Mouse (Mus musculus) ovary, postnatal 14 days (tissue): ENCODE measurements around the gene Hypk.
A peak's percentile ranks its signal among the peaks of the same experiment; 100 is the strongest.

Source experiments
- DNase-seq: peaks from one replicate; pipeline ENCODE4 v3.0.0; 2022; ENCODE audit warnings: low spot score

Gene Hypk

DNA sequence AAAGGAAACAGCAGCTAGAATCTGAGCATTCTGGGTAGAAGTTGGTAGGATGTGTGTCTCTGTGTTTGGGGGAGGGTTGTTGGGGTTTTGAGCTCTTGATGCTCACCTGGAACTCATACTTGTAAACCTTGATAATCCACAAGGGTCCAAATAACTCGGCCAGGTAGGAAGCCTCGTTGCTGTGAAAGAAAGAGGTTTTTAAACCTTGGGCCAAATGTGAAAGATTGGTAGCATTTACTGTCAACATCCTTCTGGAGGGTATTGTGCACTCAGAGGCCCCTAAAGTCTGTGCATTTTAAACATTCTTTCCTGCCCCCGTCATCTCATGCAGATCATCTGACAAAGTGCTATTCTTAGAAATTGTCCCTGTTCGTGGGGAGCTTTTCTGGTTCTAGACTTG, at the start of gene Hypk:
Gene Hypk, plus strand, starts transcription at position 301 of the 400 bp plus-strand sequence.
- DNase-seq, result no peak

DNA sequence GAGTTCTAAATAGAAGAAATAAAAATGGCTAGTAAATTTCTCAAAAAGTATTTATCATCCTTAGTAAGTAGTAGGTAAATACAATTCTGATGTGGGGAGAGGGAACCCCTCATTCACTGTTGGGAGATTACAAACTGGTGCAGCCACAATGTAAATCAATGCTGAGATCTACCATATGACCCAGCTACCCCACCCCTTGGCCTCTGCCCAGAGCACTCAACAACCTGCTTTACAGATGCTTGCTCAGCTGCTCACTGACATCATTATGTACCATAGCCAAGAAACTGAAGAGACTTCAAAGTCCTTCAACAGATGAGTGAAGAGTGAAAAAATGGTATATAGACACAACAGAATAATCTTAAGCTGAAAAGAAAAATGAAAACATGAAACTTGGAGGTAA, 49.8 kb upstream of the Hypk start:
- no peak for DNase-seq

DNA sequence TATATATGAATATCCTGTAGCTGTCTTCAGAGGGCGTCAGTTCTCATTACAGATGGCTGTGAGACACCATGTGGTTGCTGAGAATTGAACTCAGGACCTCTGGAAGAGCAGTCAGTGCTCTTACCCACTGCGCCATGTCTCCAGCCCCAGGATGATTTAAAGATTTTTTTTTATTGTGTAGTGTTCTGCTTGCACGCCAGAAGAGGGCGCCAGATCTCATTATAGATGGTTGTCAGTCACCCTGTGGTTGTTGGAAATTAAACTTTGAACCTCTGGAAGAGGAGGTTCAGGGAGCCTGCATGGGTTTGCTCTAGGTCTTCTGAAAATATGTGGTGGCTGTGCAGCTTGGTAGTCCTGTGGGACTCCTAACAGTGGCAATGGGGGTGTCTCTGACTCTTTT, 44.9 kb upstream of the Hypk start:
- no peak for DNase-seq

DNA sequence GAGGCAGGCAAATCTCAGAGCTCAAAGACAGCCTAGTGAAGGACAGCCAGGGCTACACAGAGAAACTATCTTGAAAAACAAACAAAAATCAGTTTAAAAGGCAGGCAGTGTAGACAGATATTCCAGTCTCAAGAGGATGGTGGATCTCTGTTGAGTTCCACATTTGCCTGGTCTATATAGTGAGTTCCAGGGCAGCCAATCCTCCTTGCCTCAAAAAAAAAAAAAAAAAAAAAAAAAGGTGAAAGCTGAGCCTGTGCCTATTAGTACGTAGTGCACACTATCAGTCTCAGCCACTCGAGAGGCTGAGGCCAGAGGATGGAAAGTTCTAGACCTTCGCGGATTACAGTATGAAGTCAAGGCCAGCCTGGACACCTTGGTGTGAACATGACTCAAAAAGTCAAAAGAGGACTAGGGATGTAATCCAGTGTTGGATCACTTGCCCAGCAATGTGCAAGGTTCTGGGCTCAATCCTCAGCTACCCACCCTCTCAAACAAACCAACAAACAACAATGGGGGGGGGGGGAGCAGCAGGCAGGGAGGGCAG, 40.2 kb upstream of the Hypk start:
- no peak for DNase-seq

DNA sequence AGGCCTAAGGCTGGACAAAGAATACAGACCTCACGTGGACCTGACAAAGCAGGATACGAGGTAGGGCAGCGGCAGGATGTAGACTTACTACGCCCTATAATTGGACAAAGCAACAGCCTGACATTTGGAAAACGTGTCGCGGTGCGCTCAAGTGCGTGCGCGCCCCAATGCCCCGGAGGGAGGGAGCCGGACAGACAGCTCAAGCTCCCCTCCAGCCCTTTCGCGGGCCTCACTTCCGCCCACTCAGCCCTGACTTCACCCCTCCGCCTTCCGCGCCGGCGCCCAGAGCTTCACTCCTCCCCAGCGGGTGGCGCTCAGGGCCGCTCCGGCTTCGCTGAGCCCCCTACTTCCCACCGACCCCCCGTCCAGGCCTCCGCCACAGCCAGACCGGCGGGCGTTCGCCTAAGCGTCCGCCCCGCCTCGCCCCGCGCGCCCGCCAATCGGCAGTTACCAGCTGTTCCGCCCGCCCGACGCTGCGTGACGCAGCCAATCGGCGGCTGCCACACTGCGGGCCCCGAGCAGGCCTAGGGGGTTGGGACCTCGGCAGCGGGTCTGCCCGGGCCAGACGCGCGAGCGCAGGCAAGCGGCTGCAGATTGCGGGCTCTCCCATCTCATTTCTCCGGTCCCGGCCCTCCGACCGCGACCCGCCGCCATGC, 39.6 kb upstream of the Hypk start, which contains the start of the genes Pdia3 and Catsper2:
Gene Pdia3, plus strand, starts transcription at position 389 of the 656 bp plus-strand sequence.
Gene Catsper2, minus strand, starts transcription at position 406 of the 656 bp plus-strand sequence.
- DNase-seq, result peak; percentile 93

DNA sequence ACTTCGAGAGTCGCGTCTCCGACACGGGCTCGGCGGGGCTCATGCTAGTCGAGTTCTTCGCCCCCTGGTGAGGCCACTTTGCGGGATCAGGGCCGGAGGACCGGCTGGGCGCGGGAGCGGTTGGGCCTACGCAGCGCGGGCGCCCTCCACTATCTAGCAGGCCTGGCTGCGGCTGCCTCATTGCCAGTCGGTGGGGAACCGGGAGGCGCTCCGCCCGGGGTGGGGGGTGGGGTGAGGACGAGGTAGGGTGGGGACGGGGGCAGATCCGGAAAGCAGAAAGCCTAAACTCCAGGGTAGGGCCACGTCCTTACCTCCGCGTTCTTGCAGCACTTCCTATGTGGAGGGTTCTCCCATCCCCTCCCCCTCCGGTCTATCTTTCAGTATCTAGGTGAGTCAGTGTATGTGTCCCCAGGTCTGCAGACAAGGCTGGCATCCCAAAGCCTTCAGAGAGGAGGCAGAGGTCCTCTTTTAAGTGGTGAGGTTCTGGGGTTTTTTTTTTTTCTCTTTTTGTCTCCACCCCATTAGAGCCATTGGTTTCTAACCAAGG, 38.9 kb upstream of the Hypk start:
- peak; percentile 13 for DNase-seq

DNA sequence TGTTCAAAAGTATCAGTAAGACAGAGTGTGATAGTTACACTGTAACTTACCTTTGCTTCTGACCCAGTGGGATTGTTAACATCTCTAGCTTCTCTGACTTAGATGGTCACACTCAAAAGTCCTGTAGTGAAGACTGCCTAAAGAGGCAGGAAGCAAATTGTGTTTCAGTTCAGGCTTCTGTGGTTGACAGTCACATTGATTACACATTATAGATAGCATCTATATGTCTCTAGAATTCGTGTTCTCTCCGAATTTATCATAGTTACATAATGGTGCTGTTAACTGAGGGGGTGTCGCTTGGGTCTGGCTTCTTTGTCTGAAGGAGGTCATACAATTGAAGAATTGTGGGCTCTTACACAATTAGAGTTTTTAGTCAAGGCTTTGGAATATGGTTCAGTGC, 38.0 kb upstream of the Hypk start:
- no peak for DNase-seq

DNA sequence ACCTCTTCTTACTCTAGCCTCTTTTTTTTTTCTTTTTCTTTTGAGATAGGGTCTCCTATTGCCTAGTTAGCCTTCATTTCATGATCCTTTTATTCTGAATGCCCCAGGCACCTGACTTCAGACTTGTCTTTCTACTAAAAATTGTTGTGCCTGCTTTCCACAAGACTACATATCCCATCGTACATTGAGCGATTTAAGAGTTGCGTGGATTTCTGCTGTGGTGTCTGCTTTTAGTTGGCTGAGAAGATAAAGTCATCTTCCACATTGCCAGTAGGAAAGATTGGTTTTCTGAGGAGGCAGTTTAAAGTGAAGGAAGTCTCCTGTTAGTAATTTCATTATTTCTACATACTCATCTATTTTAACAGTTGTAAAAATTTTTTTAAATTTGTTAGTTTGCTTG, 37.5 kb upstream of the Hypk start:
- DNase-seq, result no peak

DNA sequence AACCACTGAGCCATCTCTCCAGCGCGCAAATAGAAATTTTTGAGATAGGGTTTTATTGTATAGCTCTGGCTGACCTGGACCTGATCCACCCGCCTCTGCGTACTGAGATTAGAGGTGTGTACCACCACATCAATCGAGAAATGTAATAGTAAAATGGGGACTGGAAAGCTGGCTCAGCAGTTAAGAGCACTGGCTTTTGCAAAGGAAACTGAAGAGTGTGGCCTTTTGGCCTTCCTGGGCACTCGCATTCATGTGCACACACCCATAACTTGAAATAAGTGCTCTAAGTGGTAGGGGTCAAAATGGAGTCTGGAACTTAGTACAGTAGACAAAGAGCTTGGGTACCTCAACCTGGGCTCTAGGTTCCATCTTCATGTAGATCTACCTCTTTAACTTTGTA, 36.7 kb upstream of the Hypk start:
- no peak for DNase-seq

DNA sequence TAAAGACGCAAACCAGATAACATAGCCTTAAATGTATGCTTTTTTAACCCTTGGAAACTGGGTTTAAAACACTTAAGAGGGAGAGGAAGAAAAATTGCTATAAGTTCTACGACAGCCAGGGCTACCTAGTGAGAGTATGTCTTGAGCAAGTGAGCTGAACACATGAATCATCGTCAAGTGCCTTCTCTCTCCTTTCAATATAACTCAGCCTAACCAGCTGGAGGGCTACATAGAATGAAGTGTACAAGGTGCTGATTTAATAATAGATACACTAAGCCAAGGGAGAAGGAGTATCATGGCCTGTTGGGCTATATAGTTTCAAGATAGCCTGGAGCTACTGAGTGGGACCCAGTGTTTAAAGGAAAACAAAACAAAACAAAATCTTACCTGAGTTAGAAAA, 34.6 kb upstream of the Hypk start:
- no peak for DNase-seq

DNA sequence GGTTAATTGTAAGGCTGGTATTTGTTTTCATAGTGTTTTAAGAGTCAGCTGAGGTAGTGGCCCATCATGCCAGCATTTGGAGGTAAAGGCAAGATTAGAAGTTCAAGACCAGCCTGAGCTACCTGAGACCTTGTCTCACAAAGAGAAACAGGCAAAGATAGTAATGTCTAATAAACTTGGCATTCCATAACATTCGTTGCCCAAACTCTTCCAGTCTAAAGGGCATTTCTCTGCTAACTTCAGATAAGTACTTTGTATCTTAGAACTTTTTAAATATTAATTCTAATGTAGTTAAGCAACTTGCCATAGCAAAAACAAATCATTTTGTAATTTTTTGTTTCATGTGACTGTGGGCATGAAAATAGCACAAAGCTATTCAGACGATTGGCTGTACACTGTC, 29.9 kb upstream of the Hypk start:
- DNase-seq, result no peak

DNA sequence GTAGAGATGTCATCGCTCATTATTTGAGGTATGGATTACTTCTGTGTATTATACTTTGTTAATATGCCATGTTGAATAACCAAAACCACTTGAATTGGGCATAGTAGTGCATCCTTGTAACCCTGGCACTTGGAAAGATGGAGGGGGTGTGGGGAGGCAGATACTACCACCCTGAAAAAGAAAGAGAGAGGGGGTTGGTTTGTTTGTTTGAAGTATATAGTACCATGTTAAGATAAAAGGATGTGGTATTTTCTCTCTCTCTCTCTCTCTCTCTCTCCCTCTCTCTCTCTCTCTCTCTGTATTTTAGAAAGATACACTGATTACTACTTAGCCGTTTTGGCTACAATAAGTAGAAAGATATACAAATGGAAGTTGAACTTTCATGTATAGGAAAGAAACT, 27.2 kb upstream of the Hypk start:
- DNase-seq, result no peak

DNA sequence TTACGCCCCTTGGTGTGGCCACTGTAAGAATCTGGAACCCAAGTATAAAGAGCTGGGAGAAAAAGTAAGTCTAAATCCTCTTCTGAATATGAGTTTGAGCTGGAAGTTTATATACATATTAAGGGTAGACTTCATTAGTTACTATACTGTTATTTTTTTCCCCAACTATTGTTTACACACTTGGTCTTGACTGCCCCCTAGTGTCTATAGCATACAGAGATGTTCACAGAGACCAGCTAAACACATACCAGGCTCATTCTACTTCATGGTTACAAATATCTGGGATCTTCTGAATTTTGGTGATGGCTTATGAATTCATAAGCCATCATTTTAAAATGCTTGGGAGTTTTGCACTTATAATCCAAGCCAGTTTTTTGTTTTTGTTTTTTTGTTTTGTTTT, 18.2 kb upstream of the Hypk start:
- no peak for DNase-seq

DNA sequence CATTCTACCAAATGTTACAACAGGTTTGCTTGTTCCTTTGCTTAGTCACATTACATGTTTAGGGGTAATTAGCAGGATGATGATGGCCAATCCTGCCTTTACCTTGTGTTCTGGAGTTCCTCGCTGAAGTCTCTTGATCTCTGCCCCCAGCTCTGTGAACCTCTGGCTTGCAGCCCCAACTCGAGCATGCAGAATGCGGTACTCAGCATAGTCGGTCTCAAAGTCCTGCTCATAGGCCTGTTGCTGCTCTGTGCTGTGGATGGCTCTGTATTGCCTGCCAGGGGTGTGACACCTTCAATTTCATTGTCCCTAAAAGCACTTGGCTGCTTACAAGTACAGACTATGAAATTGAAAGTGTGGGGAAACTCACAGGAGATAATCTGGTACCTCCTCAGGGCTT, 13.3 kb upstream of the Hypk start:
- no peak for DNase-seq

DNA sequence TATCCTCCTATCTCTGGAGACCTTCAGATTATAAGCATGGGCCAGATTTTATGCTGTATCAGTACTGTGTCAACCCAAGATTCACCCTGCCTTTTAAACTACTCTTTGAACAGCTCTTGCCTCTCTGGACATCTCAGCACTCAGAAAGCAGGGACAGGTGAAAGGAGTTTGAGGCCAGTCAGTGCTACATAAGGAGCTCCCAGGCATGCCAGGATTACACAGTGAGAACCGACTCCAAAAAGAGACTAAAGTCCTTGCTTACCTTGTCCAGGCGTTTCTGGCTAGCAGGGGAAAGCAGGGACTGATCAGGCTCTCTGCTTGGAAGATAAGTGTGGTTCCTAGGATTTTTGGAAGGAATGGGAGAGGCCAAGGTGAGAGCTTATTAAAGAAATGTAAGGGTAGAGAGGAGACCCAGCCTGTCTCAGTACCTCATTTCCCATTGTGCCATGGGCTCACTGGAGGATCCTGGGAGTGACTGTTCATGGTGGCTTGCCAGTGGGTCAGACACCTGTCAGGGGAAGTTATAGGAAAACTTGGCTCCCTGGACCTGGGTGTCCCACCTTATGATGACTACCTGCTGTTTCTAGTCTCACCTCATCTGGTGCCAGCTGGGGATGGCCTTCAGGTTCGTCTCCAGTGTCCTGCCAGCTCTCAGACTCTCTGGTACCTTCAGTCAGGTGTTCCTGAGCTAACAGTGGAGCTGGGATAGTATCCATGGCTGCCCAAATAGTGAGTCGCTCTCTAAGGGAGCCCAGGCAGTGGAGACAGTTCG, 12.1 kb upstream of the Hypk start:
- DNase-seq, result no peak

DNA sequence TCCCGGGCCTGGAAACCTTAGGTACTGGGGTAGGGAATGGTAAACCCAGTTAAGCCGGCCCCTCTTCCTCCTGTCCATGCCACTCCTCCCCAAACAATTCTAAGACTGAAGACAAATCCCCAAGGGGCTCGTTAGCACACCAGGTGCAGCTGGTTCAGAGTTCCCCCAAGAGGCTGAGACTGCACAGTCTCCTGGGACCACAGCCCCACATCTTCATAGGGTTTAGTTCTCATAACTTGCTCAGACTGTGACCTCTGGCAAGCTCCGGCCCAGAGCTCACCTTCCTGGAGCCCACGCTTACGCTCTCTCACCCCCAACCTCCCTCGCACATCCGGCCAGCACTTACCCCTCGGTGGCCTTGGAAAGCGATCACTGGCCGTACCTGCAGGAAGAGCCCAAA, 11.3 kb upstream of the Hypk start:
- DNase-seq, result no peak

DNA sequence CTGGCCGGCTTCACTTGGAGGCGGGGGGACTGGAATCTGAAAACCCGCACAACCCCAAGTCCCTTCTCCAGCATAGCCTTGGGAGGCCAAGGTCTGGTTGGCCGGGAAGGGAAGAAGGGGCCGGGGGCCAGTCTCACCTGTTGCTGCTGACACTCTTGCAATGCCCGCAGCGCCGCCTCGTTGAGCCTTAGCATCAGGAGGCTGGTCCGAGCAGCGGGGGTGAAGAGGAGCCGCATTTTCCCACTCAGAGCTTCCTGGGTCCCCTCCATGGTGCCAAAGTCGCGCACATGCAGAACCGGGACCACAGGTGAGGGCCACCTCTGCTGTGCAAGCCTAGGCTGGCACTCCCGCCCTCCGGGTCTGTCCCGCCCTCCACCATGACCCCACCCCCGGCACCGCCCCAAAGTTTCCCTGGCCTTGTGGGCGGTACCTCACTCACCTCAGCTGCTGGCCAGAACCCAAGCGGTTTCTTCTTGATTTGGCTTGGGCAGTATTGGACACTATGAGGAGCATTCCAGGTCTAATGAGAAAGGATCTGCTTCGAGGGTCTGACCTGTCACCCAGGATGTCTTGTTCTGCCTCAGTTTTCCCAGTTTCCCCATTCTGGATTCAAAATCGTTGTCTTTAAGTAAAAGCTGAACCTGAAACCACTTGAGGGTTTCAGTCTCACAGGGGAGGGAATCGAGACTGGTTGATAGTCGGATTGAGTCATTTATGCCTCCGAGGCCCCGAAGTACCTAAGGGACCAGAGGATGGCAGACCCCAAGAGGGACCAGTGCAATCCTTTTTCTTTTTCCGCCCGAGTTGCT, 10.6 kb upstream of the Hypk start:
- peak; percentile 38 for DNase-seq

DNA sequence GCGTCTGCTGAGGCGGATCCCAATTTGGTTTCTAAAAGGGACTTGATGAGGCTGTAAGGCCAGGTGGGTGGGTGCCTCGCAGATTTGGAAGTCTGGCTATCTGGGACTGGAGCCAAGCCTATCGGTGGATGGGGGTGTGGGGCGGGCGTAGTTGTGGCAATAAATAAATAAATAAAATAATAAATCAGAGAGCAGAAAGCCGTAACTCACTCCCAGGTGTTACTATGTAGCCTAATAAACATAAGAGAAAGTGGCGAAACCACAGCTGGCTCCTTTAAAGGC, 10.1 kb upstream of the Hypk start:
- no peak for DNase-seq

DNA sequence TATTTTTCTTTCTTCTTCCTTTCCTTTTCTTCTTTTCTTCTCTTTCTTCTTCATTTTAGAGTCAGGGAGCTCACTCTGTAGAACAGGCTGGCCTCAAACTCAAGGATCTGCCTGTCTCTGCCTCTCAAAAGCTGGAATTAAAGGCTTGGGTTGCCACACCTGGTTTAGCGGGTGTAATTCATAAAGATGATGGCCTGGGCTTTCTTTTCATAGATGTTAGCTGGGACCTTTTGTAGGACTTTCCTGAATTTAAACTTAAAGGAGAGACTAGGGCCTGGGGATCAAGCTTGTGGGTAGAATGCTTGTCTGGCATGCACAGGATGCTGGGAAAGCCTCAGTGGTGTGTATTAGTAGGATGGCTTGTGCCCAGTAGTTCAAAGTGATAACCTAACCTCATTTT, 8.9 kb upstream of the Hypk start, which contains the start of gene Ell3:
Gene Ell3, minus strand, starts transcription at position 101 of the 400 bp plus-strand sequence.
- no peak for DNase-seq

DNA sequence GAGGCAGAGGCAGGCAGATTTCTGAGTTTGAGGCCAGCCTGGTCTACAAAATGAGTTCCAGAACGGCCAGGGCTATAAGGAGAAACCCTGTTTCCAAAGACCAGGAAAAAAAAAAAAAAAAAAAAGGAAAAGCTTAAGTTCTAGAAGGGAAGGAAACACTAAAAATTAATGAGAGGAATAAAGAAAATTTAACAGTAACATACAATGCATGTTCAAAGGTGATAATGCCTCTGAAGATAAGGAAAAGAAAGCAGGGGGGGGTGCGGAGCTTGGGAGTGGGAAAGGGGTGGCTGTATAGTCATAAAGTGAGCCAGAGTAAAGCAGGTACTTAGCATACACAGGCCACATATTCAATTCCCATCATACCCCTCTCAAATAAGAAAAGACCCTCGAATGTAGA, 8.0 kb upstream of the Hypk start:
- DNase-seq, result no peak

DNA sequence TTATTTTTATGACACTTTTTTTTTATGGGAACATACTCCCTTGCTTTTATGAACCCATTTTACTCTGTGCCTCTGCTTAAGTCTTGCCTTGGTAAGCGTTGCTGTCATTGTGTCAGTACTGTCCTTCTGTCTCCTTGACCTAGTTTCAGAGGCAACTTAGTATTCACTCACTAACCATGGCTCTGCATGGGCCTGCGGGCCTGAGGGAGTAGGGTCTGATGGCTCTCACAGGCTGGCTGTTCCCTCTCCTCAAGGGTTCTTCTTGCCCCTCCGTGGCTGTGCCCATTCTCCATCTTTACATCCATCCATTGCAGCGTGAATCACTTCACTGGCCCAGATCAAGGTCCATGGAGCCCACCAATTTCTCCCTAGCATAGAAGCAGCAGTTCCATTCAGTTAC, 6.6 kb upstream of the Hypk start:
- no peak for DNase-seq

DNA sequence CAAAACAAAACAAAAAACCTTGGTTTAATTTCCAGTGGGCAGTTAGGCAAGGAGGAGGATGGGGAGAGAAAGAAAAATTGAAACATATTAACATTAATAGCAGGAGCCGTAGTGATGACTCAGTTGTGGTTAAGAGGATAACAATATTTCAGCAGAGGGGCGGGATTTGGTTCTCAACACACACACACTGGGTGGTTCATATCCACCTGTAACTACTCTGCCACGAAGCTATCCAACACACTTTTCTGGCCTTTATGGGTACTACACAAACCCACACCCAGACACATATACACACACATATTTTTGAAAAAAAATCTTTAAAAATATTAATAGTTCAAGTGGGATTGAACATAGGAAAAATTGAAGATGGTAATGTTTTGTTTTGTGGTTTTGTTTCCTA, 6.1 kb upstream of the Hypk start:
- no peak for DNase-seq

DNA sequence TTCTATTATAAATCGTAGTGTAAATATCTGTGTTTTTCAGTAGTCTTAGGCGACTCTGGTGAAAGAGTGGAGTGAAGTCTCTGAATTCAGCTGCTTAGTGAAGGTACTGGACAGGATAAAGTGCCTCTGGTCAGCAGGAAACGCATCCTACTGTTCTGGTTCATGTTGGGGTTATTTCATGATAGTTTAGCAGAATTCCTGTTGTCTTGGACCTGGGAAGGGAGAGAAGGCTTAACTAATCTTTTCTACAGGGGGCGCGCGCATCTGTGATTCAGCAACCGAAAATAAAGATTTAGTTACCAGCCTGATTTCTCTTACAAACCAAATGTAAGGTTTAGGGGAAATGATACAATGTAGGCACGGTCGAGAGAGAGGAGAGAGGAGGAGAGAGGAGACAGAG, 5.0 kb upstream of the Hypk start:
- DNase-seq, result peak; percentile 17
